Mouse (Mus musculus) testis, adult 2 months (tissue): Measurements from ENCODE around the gene Serpind1. TPM values are rescaled to one million over a fixed set of nuclear protein-coding genes. Genes with fewer than 3 reads are reported as not detected.

Source experiments
- H3K27ac ChIP-seq: fragments of 200-500 bp; 2 replicates; pipeline ENCODE4 v1.5.1; 2012; ENCODE audit warnings: low read depth, low read length; ENCODE audit not compliant: control insufficient read depth, insufficient read depth
- H3K27me3 ChIP-seq: fragments of 200-500 bp; 2 replicates; pipeline ENCODE4 v1.6.1; 2012; ENCODE audit warnings: mild to moderate bottlenecking, low read length, moderate library complexity; ENCODE audit not compliant: control insufficient read depth, insufficient read depth
- H3K36me3 ChIP-seq: fragments of 200-500 bp; 2 replicates; pipeline ENCODE4 v1.6.1; 2012; ENCODE audit warnings: mild to moderate bottlenecking, low read length; ENCODE audit not compliant: control insufficient read depth, insufficient read depth
- H3K4me1 ChIP-seq: fragments of 200-500 bp; 2 replicates; pipeline ENCODE4 v1.6.1; 2012; ENCODE audit warnings: low read length; ENCODE audit not compliant: control insufficient read depth, insufficient read depth
- H3K4me3 ChIP-seq: fragments of 200-500 bp; 2 replicates; pipeline ENCODE4 v1.5.1; 2012; ENCODE audit warnings: low read depth, mild to moderate bottlenecking, low read length, moderate library complexity, mixed read lengths; ENCODE audit not compliant: control insufficient read depth
- CTCF ChIP-seq: fragments of 200-500 bp; IDR thresholded peaks from 2 replicates; pipeline ENCODE4 v1.5.1; 2012; ENCODE audit warnings: low read depth, mild to moderate bottlenecking, inconsistent platforms, low read length, moderate library complexity; ENCODE audit not compliant: control insufficient read depth, insufficient read depth, insufficient replicate concordance
- POLR2A ChIP-seq: fragments of 200-500 bp; IDR thresholded peaks from 2 replicates; pipeline ENCODE4 v1.6.1; 2012; ENCODE audit warnings: low read depth, mild to moderate bottlenecking, inconsistent platforms, low read length, moderate library complexity; ENCODE audit not compliant: control insufficient read depth
- polyA plus RNA-seq: library from polyadenylated mRNA; depleted of rRNA; stranded (reverse); fragments of >200 nt; gene quantifications from 2 replicates; pipeline ENCODE4 v1.2.3, GENCODE M21; 2012; rRNA removed

Gene Serpind1
- 0.10 TPM in 1 of 2 replicates, not detected in the other for polyA plus RNA-seq

GRCm38 (mm10) chr16:17331116-17331515 lies at the start of gene Serpind1:
Gene Serpind1, plus strand, starts transcription at chr16:17331371.
- Histone ChIP-seq H3K27ac (no peak within 1 kb of the TSS), H3K4me1 (no peaks in the 10 kb centered on the region), H3K36me3 (no peaks in the 10 kb centered on the region), H3K27me3 (no peaks in the 10 kb centered on the region), H3K4me3 (no peak within 1 kb of the TSS)
- TF ChIP-seq CTCF (no peak), POLR2A (no peak)

GRCm38 (mm10) chr16:17283151-17283550 lies 48.0 kb upstream of the Serpind1 start:
- Histone ChIP-seq H3K27ac (no peak overlapping the region), H3K36me3 (peaks cover 2% of the 10 kb centered on the region), H3K27me3 (no peaks in the 10 kb centered on the region), H3K4me3 (no peak overlapping the region), H3K4me1 (peaks cover 2% of the 10 kb centered on the region)
- no peak for TF ChIP-seq POLR2A

- TF ChIP-seq CTCF (no peak), POLR2A (no peak)
- Histone ChIP-seq H3K4me3 (no peak overlapping the region), H3K27ac (no peak overlapping the region), H3K4me1 (no peaks in the 10 kb centered on the region), H3K27me3 (no peaks in the 10 kb centered on the region), H3K36me3 (peaks cover 2% of the 10 kb centered on the region)
These were observed 44.1 kb upstream of the Serpind1 start for GRCm38 (mm10) chr16:17287103-17287502.

GRCm38 (mm10) chr16:17291016-17291415 lies 40.2 kb upstream of the Serpind1 start:
- TF ChIP-seq POLR2A (no peak), CTCF (no peak)
- H3K4me1 ChIP-seq: no peaks in the 10 kb centered on the region
- H3K4me3 ChIP-seq: no peak overlapping the region
- H3K27me3 ChIP-seq: no peaks in the 10 kb centered on the region
- H3K36me3 ChIP-seq: peaks cover 2% of the 10 kb centered on the region
- H3K27ac ChIP-seq: no peak overlapping the region

- no peak overlapping the region for H3K4me3 ChIP-seq
- H3K27ac ChIP-seq: no peak overlapping the region
- H3K4me1 ChIP-seq: no peaks in the 10 kb centered on the region
- no peaks in the 10 kb centered on the region for H3K27me3 ChIP-seq
- TF ChIP-seq POLR2A (no peak), CTCF (peak; percentile 89)
- H3K36me3 ChIP-seq: peaks cover 2% of the 10 kb centered on the region
These were observed 38.4 kb upstream of the Serpind1 start for GRCm38 (mm10) chr16:17292751-17293150.

- Histone ChIP-seq H3K27me3 (no peaks in the 10 kb centered on the region), H3K4me1 (no peaks in the 10 kb centered on the region), H3K36me3 (peaks cover 4% of the 10 kb centered on the region), H3K27ac (no peak overlapping the region), H3K4me3 (no peak overlapping the region)
- TF ChIP-seq CTCF (no peak), POLR2A (no peak)
These were observed 30.4 kb upstream of the Serpind1 start for GRCm38 (mm10) chr16:17300818-17301217.

GRCm38 (mm10) chr16:17303521-17304245 lies 27.5 kb upstream of the Serpind1 start:
- no peak overlapping the region for H3K27ac ChIP-seq
- no peak overlapping the region for H3K4me3 ChIP-seq
- TF ChIP-seq POLR2A (no peak), CTCF (no peak)
- H3K27me3 ChIP-seq: no peaks in the 10 kb centered on the region
- H3K4me1 ChIP-seq: no peaks in the 10 kb centered on the region
- peaks cover 8% of the 10 kb centered on the region for H3K36me3 ChIP-seq
